Mouse (Mus musculus) intestine, embryonic 15.5 days (tissue): ENCODE measurements around the gene Krtap7-1. TPM values are rescaled to one million over a fixed set of nuclear protein-coding genes. Genes with fewer than 3 reads are reported as not detected.

Source experiments
- ATAC-seq: fragments of 200-750 bp; cut with Nextera tagmentation; 2 replicates; pipeline ENCODE4 v1.8.0; 2017; ENCODE audit warnings: moderate TSS enrichment, moderate library complexity
- H3K27ac ChIP-seq: fragments of 300-500 bp; sonication (generic); 2 replicates; pipeline ENCODE4 v1.5.1; 2015; ENCODE audit warnings: mild to moderate bottlenecking, inconsistent platforms
- H3K27me3 ChIP-seq: fragments of 300-500 bp; sonication (generic); replicated peaks from 2 replicates; pipeline ENCODE4 v1.6.1; 2015; ENCODE audit warnings: inconsistent platforms
- H3K36me3 ChIP-seq: fragments of 300-500 bp; sonication (generic); 2 replicates; pipeline ENCODE4 v1.6.1; 2015; ENCODE audit warnings: inconsistent platforms
- H3K4me1 ChIP-seq: fragments of 300-500 bp; sonication (generic); replicated peaks from 2 replicates; pipeline ENCODE4 v1.6.1; 2015; ENCODE audit warnings: inconsistent platforms
- H3K4me2 ChIP-seq: fragments of 300-500 bp; sonication (generic); replicated peaks from 2 replicates; pipeline ENCODE4 v1.6.1; 2015; ENCODE audit warnings: mild to moderate bottlenecking, inconsistent platforms
- H3K4me3 ChIP-seq: fragments of 300-500 bp; sonication (generic); replicated peaks from 2 replicates; pipeline ENCODE4 v1.5.1; 2015; ENCODE audit warnings: inconsistent platforms
- H3K9ac ChIP-seq: fragments of 300-500 bp; sonication (generic); 2 replicates; pipeline ENCODE4 v1.6.1; 2015; ENCODE audit warnings: inconsistent platforms
- H3K9me3 ChIP-seq: fragments of 300-500 bp; sonication (generic); 2 replicates; pipeline ENCODE4 v1.6.1; 2016; ENCODE audit warnings: inconsistent platforms
- WGBS: fragments of 180-500 bp; shearing (Covaris S2); methylation state at CpG from one replicate; pipeline ENCODE4 v1.1.7; 2015; 5-methylcytosine and 5-hydroxymethylcytosine counted together
- polyA plus RNA-seq: library from polyadenylated mRNA; unstranded; fragments of >200 nt; fragmentation: Nextera tagmentation; extraction: Ambion mirVana; gene quantifications from 2 replicates; pipeline ENCODE4 v1.2.1, GENCODE M21; 2015

Gene Krtap7-1
- polyA plus RNA-seq, 1 experiment from 2014 or later = not detected

DNA sequence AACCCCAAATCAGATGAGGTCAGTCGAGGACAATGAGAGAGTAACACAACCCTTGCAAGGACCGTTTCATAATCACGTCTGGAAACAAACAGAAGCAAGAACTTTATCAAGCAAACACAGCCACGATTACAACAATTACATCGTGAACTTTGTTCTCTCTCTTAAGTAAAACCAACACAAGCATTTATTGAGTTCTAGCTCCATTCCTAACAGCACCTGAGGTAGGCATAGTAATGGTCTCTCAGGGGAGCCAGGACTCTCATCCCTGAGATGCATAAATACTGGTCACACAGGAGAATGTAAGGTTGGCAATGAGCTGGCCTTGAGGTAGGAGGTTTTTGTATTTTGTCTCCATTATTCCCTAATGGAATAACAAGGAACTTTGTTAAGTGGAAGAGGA is 6.3 kb downstream of the Krtap7-1 start:
- Histone ChIP-seq H3K9ac (no peak overlapping the region), H3K4me2 (no peak overlapping the region), H3K4me3 (no peak overlapping the region), H3K36me3 (no peaks in the 10 kb centered on the region), H3K27me3 (no peaks in the 10 kb centered on the region), H3K9me3 (no peaks in the 10 kb centered on the region), H3K27ac (no peak overlapping the region), H3K4me1 (no peaks in the 10 kb centered on the region)
- ATAC-seq = peak; percentile 53; the same call in 1 of the 2 replicates
- WGBS = 56% methylated on average over 5 of the region's 5 CpGs

- ATAC-seq = no peak
- H3K27ac ChIP-seq = no peak overlapping the region
- no peak overlapping the region for H3K4me3 ChIP-seq
- no peaks in the 10 kb centered on the region for H3K9me3 ChIP-seq
- H3K9ac ChIP-seq = no peak overlapping the region
- no peaks in the 10 kb centered on the region for H3K4me1 ChIP-seq
- no peaks in the 10 kb centered on the region for H3K27me3 ChIP-seq
- 88% methylated on average over 5 of the region's 5 CpGs for WGBS
- no peak overlapping the region for H3K4me2 ChIP-seq
- H3K36me3 ChIP-seq = no peaks in the 10 kb centered on the region
These were observed 11.1 kb downstream of the Krtap7-1 start for GRCm38 (mm10) chr16:89497002-89497401.

DNA sequence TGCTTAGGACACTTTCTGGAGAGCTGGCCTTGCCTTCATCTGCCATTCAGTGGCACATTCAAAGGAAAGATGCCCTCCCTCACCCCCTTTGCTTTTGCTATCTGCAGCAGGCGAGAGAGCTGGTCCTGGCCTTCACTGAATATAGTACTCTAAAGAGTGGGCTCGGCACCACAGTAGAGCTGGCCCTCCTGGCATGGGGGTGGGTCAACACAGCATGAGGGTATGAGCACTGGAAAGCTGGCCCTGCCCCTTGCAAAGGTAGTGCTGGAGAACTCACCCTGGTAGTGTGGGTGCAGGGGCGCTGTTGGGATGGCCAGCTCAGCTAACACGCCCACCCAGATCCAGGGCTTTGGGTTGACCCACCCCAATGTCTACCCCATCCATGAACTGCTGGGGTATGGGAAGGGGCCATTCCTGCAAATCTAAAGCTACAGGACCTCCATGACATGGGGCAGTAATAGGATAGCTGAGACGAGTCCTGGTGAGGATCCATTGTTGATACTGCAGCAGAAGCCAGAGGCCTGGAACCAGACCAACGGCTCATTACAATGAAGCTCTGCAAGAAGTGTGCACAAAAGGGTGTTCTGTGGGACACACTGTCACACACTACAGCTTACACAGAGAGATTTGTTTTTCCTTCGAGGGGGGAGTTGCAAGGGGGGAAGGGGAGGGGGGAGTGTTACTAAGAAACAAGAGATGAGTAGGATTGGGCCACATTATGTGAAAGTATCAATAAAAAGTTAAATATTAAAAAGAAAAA is 12.5 kb downstream of the Krtap7-1 start:
- no peaks in the 10 kb centered on the region for H3K36me3 ChIP-seq
- no peaks in the 10 kb centered on the region for H3K27me3 ChIP-seq
- H3K4me1 ChIP-seq = no peaks in the 10 kb centered on the region
- no peak overlapping the region for H3K4me3 ChIP-seq
- no peak for ATAC-seq
- H3K27ac ChIP-seq = no peak overlapping the region
- no peak overlapping the region for H3K9ac ChIP-seq
- H3K9me3 ChIP-seq = no peaks in the 10 kb centered on the region
- WGBS = 83% methylated on average over 7 of the region's 7 CpGs
- H3K4me2 ChIP-seq = no peak overlapping the region

DNA sequence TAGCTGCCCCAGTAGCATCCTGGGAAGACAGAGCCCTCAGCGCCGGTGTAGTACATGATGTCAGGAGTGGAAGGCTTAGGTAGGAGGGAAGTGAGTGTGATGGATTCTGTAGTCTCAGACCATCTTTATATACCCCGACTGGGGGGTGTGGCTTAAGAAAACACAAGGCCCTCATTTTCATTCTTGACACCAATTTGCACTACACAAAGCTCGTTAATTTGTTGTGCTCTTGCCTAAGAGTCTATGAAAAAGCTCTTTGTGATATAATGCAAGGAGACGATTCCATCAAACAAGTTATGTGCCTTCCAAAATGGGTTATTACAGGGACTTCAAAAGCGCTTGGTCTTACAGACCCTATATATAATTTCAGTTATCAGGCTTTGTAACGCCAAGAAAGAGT is 20.3 kb downstream of the Krtap7-1 start, which contains the start of gene Krtap8-1:
Gene Krtap8-1 (minus strand): TSS at position 101 of the 400 bp plus-strand sequence.
- H3K4me1 ChIP-seq = no peaks in the 10 kb centered on the region
- WGBS = 82% methylated on average over 7 of the region's 7 CpGs
- no peak within 1 kb of the TSS for H3K4me3 ChIP-seq
- H3K27me3 ChIP-seq = no peaks in the 10 kb centered on the region
- no peak for ATAC-seq
- H3K36me3 ChIP-seq = no peaks in the 10 kb centered on the region
- no peak within 1 kb of the TSS for H3K27ac ChIP-seq
- H3K9ac ChIP-seq = no peak within 1 kb of the TSS
- no peaks in the 10 kb centered on the region for H3K9me3 ChIP-seq
- H3K4me2 ChIP-seq = no peak within 1 kb of the TSS

DNA sequence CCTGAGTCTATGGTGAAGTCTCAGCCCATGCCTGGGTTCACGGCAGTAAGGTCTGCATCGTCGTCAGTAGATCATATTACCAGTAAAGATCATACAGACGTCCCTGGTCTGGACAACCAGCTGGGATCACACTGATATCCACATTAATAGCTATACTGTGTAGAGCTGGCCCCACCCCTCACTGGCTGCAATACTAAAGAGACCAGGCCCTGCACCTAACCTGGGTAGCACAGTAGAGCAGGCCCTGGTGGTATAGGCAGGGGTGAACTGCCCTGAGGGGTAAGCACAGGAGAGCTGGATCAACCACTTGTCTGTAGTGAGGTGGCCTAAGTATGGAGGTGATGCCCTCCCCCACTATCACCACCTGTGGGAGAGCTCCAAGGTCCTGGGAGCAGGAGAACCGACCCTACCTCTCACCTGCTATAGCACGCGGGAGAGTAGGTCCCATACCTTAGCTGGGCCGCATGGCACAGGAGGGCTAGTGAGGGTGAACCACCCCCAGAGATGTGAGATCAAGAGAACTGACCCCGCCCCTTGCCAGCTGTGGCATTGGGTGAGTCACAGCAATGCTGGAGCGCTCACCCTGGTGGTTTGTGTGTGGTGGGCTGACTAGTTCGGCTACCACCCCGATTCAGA is 30.3 kb downstream of the Krtap7-1 start:
- WGBS = 86% methylated on average over 12 of the region's 12 CpGs
- no peaks in the 10 kb centered on the region for H3K36me3 ChIP-seq
- H3K4me3 ChIP-seq = no peak overlapping the region
- no peaks in the 10 kb centered on the region for H3K4me1 ChIP-seq
- H3K4me2 ChIP-seq = no peak overlapping the region
- no peaks in the 10 kb centered on the region for H3K9me3 ChIP-seq
- H3K27ac ChIP-seq = no peak overlapping the region
- no peak for ATAC-seq
- no peaks in the 10 kb centered on the region for H3K27me3 ChIP-seq
- no peak overlapping the region for H3K9ac ChIP-seq

GRCm38 (mm10) chr16:89461189-89461588 is 46.9 kb downstream of the Krtap7-1 start:
- Histone ChIP-seq H3K9ac (no peak overlapping the region), H3K4me2 (no peak overlapping the region), H3K27ac (no peak overlapping the region), H3K36me3 (no peaks in the 10 kb centered on the region), H3K4me3 (no peak overlapping the region), H3K4me1 (no peaks in the 10 kb centered on the region), H3K9me3 (no peaks in the 10 kb centered on the region), H3K27me3 (no peaks in the 10 kb centered on the region)
- ATAC-seq = no peak
- 67% methylated on average over 5 of the region's 5 CpGs for WGBS

Other genes with a start within 250 kb of the Krtap7-1 start
- not detected in 2 replicates for gene Krtap21-1, start 104.5 kb downstream of the Krtap7-1 start, polyA plus RNA-seq
- not detected in 2 replicates for gene Krtap6-2, start 88.2 kb downstream of the Krtap7-1 start, polyA plus RNA-seq
- gene Krtap8-1, start 20.4 kb downstream of the Krtap7-1 start, polyA plus RNA-seq = not detected in 2 replicates
- not detected in 2 replicates for gene Krtap11-1, start 62.9 kb upstream of the Krtap7-1 start, polyA plus RNA-seq